Mouse (Mus musculus) kidney, postnatal 0 days (tissue): ENCODE measurements around the gene H2-Oa. TPM values are rescaled to one million over a fixed set of nuclear protein-coding genes. Genes with fewer than 3 reads are reported as not detected.

ENCODE experiments used
- ATAC-seq: fragments of 200-750 bp; cut with Nextera tagmentation; replicated peaks from 2 replicates; pipeline ENCODE4 v1.8.0; 2017; ENCODE audit warnings: low read depth, moderate number of reproducible peaks, moderate TSS enrichment, moderate library complexity; ENCODE audit not compliant: low FRiP score
- DNase-seq: peaks from one replicate; pipeline ENCODE4 v3.0.0-alpha.2; 2016; ENCODE audit warnings: low spot score
- H3K27ac ChIP-seq: fragments of 300-500 bp; sonication (generic); 2 replicates; pipeline ENCODE4 v1.5.1; 2014; ENCODE audit warnings: mild to moderate bottlenecking
- H3K27me3 ChIP-seq: fragments of 300-500 bp; sonication (generic); 2 replicates; pipeline ENCODE4 v1.6.1; 2014; ENCODE audit warnings: low read length, mixed read lengths; ENCODE audit not compliant: insufficient read depth
- H3K36me3 ChIP-seq: fragments of 300-500 bp; sonication (generic); 2 replicates; pipeline ENCODE4 v1.6.1; 2014; ENCODE audit warnings: low read length, mixed read lengths; ENCODE audit not compliant: insufficient read depth
- H3K4me1 ChIP-seq: fragments of 300-500 bp; sonication (generic); replicated peaks from 2 replicates; pipeline ENCODE4 v1.6.1; 2014; ENCODE audit warnings: antibody characterized with exemption, low read length, mixed read lengths; ENCODE audit not compliant: insufficient read depth
- H3K4me2 ChIP-seq: fragments of 300-500 bp; sonication (generic); 2 replicates; pipeline ENCODE4 v1.6.1; 2014; ENCODE audit warnings: mild to moderate bottlenecking, low read length, moderate library complexity, mixed read lengths
- H3K4me3 ChIP-seq: fragments of 300-500 bp; sonication (generic); replicated peaks from 2 replicates; pipeline ENCODE4 v1.5.1; 2014; ENCODE audit warnings: low read depth, low read length
- H3K9ac ChIP-seq: fragments of 300-500 bp; sonication (generic); 2 replicates; pipeline ENCODE4 v1.6.1; 2014; ENCODE audit warnings: low read depth, low read length
- H3K9me3 ChIP-seq: fragments of 300-500 bp; sonication (generic); replicated peaks from 2 replicates; pipeline ENCODE4 v1.6.1; 2016; ENCODE audit warnings: low read length, inconsistent platforms, mixed read lengths
- CTCF ChIP-seq: IDR thresholded peaks from 2 replicates; pipeline ENCODE4 v1.5.1; 2016; ENCODE audit warnings: antibody characterized with exemption, low read depth, mild to moderate bottlenecking, moderate library complexity
- WGBS: fragments of 180-500 bp; shearing (Covaris S2); extraction: QIAGEN DNeasy Blood & Tissue Kit; methylation state at CpG from one replicate; pipeline ENCODE4 v1.1.7; 2014; 5-methylcytosine and 5-hydroxymethylcytosine counted together
- polyA plus RNA-seq: library from polyadenylated mRNA; unstranded; fragments of >200 nt; fragmentation: Nextera tagmentation; extraction: Ambion mirVana; gene quantifications from 2 replicates; pipeline ENCODE4 v1.2.1, GENCODE M21; 2015

The H2-Oa gene
- polyA plus RNA-seq, 1 experiment from 2014 or later, result 0.95 TPM

GRCm38 (mm10) chr17:34128264-34128937, 36.3 kb downstream of the H2-Oa start:
- H3K36me3 ChIP-seq, result no peaks in the 10 kb centered on the region
- H3K27ac ChIP-seq, result no peak overlapping the region
- H3K4me1 ChIP-seq, result peaks cover 28% of the 10 kb centered on the region
- no peak for ATAC-seq
- TF ChIP-seq CTCF, result peak; percentile 54
- H3K9me3 ChIP-seq, result no peaks in the 10 kb centered on the region
- WGBS, result 32% methylated on average over 13 of the region's 13 CpGs
- H3K4me3 ChIP-seq, result 0 out of 2 replicates have a peak overlapping the region, but pooled peaks have one; percentile 5
- H3K9ac ChIP-seq, result no peak overlapping the region
- DNase-seq, result no peak
- 0 out of 2 replicates have a peak overlapping the region, but pooled peaks have one; percentile 13 for H3K4me2 ChIP-seq
- H3K27me3 ChIP-seq, result no peaks in the 10 kb centered on the region

- peaks cover 28% of the 10 kb centered on the region for H3K4me1 ChIP-seq
Measured at GRCm38 (mm10) chr17:34128944-34129791, 37.0 kb downstream of the H2-Oa start.

GRCm38 (mm10) chr17:34130073-34130947, 38.2 kb downstream of the H2-Oa start:
- DNase-seq (no peak), ATAC-seq (no peak)

More at GRCm38 (mm10) chr17:34128944-34129791, 37.0 kb downstream of the H2-Oa start:
- peak overlapping the region; percentile 5; the same call in 1 of the 2 replicates for H3K4me3 ChIP-seq
- no peak overlapping the region; the same call in 1 of the 2 replicates for H3K9ac ChIP-seq
- ATAC-seq (no peak), DNase-seq (no peak)
- H3K27ac ChIP-seq, result no peak overlapping the region
- 0 out of 2 replicates have a peak overlapping the region, but pooled peaks have one; percentile 13 for H3K4me2 ChIP-seq
- no peaks in the 10 kb centered on the region for H3K9me3 ChIP-seq
- H3K36me3 ChIP-seq, result no peaks in the 10 kb centered on the region
- H3K27me3 ChIP-seq, result no peaks in the 10 kb centered on the region
- no peak; the same call in 1 of the 2 replicates for TF ChIP-seq CTCF
- WGBS, result 21% methylated on average over 18 of the region's 18 CpGs

GRCm38 (mm10) chr17:34131911-34132310, 39.8 kb downstream of the H2-Oa start:
- no peaks in the 10 kb centered on the region for H3K36me3 ChIP-seq
- H3K27ac ChIP-seq, result no peak overlapping the region
- no peak overlapping the region for H3K4me3 ChIP-seq
- WGBS, result 79% methylated on average over 7 of the region's 7 CpGs
- H3K27me3 ChIP-seq, result no peaks in the 10 kb centered on the region
- no peak for TF ChIP-seq CTCF
- DNase-seq (no peak), ATAC-seq (no peak)
- H3K9me3 ChIP-seq, result no peaks in the 10 kb centered on the region
- peaks cover 24% of the 10 kb centered on the region for H3K4me1 ChIP-seq
- no peak overlapping the region for H3K4me2 ChIP-seq
- H3K9ac ChIP-seq, result no peak overlapping the region

More at GRCm38 (mm10) chr17:34130073-34130947, 38.2 kb downstream of the H2-Oa start:
- Histone ChIP-seq H3K4me3 (no peak overlapping the region), H3K4me2 (no peak overlapping the region), H3K36me3 (no peaks in the 10 kb centered on the region), H3K9ac (no peak overlapping the region), H3K9me3 (no peaks in the 10 kb centered on the region), H3K27me3 (no peaks in the 10 kb centered on the region), H3K4me1 (peaks cover 24% of the 10 kb centered on the region), H3K27ac (no peak overlapping the region)
- no peak for TF ChIP-seq CTCF
- WGBS, result 45% methylated on average over 19 of the region's 19 CpGs

GRCm38 (mm10) chr17:34133289-34133688, 41.1 kb downstream of the H2-Oa start:
- ATAC-seq (no peak; the same call in 1 of the 2 replicates), DNase-seq (no peak)
- H3K4me3 ChIP-seq, result no peak overlapping the region
- H3K9me3 ChIP-seq, result no peaks in the 10 kb centered on the region
- H3K27ac ChIP-seq, result no peak overlapping the region
- H3K4me1 ChIP-seq, result peaks cover 11% of the 10 kb centered on the region; the same call in 1 of the 2 replicates
- WGBS, result 71% methylated on average over 11 of the region's 11 CpGs
- H3K36me3 ChIP-seq, result no peaks in the 10 kb centered on the region
- TF ChIP-seq CTCF, result peak; percentile 63
- no peak overlapping the region for H3K9ac ChIP-seq
- no peaks in the 10 kb centered on the region for H3K27me3 ChIP-seq
- H3K4me2 ChIP-seq, result no peak overlapping the region
